Mouse (Mus musculus): ENCODE results near the gene Mastl.

Mastl gene

DNA sequence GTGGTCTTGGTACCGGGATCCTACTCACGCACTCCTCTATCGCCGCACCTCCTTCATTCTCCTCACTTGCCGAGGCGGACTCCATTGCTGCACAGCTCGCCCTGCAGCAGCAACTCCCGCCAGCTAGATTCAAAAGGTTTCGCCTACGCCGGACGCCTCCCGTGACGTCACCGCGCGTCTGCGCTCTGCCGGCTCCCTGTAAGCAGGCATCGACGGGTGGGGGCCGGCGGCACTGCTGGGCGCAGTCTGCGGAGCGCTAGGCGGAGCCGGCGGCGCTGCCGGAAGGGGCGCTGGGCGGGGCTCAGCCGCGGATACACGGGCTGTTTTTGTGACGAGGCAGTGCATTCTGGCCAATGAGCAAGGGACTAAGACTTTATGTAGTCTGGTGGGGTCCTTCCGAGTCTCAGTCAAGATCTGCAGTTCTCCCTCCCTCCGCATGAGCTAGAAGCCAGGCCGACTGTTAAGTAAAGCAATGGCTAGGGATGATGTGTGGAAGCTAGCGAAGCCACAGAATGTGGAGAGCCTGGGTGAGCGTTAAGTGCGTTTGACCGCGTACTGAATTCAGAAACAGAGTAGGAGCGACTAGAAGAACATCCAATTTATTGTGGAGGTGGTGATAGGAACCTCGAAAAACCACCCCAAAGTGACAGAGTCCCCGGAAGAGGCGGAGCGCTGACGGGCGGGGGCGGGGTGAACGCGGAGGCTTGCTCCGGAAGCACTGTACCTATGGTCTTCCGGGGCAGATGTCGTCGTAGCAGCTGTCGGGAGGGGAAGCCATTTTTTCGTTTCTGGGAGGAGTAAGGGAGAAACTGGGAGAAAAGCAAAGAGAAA lies at the start of gene Mastl, which contains the start of gene Yme1l1:
Gene Mastl (minus strand): TSS at position 248 of the 831 bp plus-strand sequence.
Gene Yme1l1 (plus strand): TSS at position 593 of the 831 bp plus-strand sequence.
- peak; percentile 97 for DNase-seq (ENCODE audit: low spot score)

DNA sequence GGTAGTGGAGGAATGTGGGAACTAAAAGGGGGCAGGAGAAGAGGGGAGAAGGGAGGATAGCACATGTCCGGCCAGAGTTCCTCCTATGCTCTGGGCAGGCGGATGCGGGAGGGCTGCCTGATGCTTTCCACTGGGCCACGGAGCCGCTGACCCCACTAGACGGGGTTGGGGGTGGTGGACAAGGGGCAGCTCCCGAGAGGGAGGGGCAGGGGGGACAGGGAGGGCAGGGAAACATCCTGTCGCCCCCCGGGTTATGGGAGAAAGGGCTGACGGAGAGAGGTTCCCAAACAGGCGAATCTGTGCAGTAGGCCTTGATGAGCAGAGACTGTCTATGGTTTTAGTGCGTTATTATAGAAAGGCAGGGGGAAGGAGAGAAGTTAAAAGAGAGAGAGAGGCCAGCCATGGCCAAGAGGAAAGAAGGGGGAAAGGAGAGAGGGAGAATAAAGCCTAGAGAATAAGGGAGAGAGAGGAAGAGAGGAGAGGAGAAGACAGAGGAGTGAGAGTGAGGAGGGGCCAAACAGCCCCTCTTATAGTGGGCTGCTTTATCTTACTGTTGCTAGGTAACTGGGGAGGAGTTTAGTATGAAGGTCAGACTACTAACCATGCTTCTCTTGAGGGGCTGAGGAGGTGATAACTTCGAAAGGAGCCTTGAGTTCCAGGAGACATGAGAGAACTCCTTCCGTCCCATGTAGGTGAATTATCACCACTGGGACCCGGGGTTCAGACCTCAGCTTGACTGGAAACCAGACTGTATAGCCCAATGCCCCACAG lies 47.3 kb upstream of the Mastl start:
- DNase-seq (ENCODE audit: low spot score), result no peak

DNA sequence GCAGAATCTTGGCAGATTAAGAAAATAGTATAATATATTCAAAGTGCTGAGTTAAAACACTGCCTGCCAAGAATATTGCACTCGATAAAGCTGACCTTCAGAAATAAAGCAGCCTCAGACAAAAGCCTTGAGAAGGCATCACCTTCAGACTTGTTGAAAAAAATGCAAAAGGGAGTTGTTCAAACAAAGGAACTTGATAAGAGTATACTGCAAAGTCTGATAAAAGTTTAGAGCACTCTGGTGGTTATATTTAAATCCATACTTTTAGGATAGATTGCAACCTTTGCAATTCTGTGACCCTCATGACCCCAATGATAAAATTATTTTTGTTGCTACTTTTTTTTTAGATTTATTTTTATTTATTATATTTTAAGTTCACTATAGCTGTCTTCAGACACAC lies 45.2 kb upstream of the Mastl start:
- DNase-seq (ENCODE audit: low spot score), result no peak

DNA sequence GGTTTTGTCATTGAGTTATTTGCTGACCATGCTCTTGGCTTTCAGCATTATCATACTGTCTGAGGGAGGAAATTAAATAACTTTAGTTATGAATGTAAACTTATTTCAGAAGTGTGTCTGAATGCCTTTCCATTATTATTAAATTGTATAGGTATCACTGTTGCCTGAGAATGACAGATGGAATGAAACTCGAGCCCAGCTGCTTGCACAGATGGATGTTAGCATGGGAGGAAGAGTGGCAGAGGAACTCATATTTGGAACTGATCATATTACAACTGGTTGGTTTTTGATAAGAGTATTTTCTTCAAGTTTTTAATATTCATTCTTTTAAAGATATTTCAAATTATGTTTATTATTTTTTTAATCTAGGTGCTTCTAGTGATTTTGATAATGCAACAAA lies 38.5 kb upstream of the Mastl start:
- no peak for DNase-seq (ENCODE audit: low spot score)

DNA sequence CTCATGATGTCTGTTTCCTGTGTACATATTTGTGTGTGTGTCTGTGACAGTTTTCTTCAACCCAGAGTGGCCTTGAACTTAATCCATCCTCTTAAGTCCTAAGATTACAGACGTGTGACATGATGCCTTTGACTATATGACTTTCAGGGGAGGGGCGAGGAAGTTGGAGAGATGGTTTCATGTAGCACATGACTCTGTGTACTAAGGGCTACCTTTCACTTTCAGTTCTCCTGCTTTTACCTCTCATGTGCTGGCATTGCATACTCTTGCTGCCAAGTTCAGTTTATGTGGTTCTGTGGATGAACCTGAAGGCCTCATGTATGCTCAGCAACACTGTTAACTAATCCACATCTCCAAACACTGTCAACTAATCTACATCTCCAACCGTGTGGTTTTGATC lies 16.5 kb upstream of the Mastl start:
- DNase-seq (ENCODE audit: low spot score), result no peak

DNA sequence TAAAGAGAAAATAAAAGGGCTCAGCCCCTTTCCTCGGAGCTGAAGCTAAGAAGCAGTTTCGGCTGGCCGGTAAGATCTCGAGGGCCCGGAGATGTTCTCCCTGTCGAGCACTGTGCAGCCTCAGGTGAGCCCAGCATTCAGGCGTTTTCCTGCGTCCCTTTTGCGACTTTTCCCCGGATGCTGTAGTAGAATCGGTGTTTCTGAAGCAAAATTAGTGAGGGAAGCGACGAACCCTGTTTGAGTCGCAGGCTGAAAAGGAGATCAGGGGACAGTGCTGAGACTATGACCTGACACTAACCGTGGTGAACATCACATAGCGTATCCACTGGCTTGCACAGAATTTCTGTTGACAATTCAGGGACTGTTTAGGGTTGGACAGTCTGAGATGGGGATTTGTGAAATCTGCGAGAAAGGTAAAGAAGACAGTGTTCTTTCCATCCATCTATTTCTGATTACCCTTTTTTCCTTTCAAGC lies 821 bp upstream of the Mastl start:
- no peak for DNase-seq (ENCODE audit: low spot score)

GRCm38 (mm10) chr2:23155199-23155621 lies 614 bp downstream of the Mastl start:
- no peak for DNase-seq (ENCODE audit: low spot score)

DNA sequence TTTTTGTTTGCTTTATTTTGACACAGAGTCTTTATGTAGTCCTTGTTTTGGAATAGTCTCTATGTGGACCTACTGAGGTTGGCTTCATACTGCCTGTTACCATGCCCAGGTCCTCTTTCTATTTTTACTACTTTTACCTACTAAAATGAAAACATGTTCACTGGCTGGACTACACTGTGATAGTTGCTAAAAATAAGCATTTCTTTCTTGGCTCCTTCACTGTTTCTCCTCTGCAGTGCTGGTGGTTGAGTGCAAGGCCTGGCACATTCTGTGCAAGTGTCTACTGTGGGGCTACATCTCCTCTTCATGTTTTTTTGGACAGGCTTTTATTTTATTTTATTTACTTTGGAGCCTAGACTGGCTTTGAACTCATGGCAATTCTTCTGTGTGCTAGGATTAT lies 36.3 kb downstream of the Mastl start:
- DNase-seq (ENCODE audit: low spot score), result no peak

DNA sequence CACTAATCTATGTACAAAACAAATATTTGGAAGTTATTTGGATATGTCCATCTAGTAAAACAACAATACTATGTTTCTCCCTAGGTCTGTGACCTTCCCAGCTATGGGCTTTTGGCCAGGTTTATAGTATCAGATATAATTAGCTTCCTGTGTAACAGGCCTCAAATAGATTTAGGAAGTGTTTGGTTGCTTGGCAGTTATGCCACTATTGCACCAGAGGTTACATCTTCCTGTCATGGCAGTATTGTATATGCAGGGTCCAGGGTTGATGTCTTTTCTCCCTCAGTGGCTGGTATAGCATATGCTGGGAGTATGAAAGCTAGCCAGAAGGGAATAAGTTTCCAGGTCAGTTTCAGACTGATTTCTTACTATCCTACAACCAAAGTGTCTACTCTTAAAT lies 53.6 kb downstream of the Mastl start:
- DNase-seq (ENCODE audit: low spot score), result no peak

- no peak for DNase-seq (ENCODE audit: low spot score)
Measured at GRCm38 (mm10) chr2:23097028-23097427, 58.8 kb downstream of the Mastl start.

DNA sequence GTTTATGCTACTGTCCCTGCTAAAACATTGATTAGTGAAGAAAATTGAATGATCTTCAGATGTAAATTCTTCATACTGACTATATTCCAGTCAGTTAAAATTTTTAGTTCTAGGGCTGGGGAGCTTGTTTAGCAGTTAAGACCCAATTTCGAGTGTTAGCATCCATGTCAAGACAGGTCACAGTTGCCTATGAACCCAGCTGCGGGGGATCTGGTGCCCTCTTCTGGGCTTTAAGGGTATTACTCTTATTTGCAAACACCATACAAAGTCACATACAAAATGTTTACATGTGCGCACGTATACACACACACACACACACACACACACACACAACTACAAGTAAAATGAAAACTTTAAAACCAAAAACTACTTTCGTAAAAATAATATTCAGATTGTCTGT lies 63.6 kb downstream of the Mastl start:
- DNase-seq (ENCODE audit: low spot score), result no peak

- no peak for DNase-seq (ENCODE audit: low spot score)
Measured at GRCm38 (mm10) chr2:23084540-23084939, 71.3 kb downstream of the Mastl start.

GRCm38 (mm10) chr2:23078588-23078987 lies 77.2 kb downstream of the Mastl start:
- no peak for DNase-seq (ENCODE audit: low spot score)

- DNase-seq (ENCODE audit: low spot score), result no peak
Measured at GRCm38 (mm10) chr2:23077693-23078092, 78.1 kb downstream of the Mastl start.

GRCm38 (mm10) chr2:23076783-23077182 lies 79.0 kb downstream of the Mastl start:
- no peak for DNase-seq (ENCODE audit: low spot score)

GRCm38 (mm10) chr2:23075846-23076245 lies 80.0 kb downstream of the Mastl start:
- DNase-seq (ENCODE audit: low spot score), result no peak

GRCm38 (mm10) chr2:23071406-23071805 lies 84.4 kb downstream of the Mastl start:
- DNase-seq (ENCODE audit: low spot score), result no peak

- DNase-seq (ENCODE audit: low spot score), result no peak
Measured at GRCm38 (mm10) chr2:23070491-23070890, 85.3 kb downstream of the Mastl start.

GRCm38 (mm10) chr2:23068894-23069744 lies 86.7 kb downstream of the Mastl start:
- peak; percentile 90 for DNase-seq (ENCODE audit: low spot score)

DNA sequence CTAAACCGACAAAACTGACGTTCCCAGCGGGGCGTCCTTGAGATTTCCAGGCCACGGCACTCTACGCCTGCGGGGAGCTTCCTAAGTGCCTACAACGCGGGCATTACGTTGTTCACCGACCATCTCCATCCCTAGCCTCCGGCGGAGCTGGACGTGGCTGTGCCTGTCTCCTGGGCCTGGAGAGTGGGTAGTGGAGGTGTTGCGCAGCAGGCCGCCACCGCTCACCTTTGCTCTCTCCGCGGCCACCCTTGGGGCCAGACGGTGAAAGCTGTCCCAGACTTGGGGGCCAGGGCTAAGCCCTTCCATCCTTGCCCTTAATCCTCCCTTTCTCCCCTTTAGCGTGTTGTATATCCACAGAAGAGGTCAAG lies 87.5 kb downstream of the Mastl start:
- no peak for DNase-seq (ENCODE audit: low spot score)

DNA sequence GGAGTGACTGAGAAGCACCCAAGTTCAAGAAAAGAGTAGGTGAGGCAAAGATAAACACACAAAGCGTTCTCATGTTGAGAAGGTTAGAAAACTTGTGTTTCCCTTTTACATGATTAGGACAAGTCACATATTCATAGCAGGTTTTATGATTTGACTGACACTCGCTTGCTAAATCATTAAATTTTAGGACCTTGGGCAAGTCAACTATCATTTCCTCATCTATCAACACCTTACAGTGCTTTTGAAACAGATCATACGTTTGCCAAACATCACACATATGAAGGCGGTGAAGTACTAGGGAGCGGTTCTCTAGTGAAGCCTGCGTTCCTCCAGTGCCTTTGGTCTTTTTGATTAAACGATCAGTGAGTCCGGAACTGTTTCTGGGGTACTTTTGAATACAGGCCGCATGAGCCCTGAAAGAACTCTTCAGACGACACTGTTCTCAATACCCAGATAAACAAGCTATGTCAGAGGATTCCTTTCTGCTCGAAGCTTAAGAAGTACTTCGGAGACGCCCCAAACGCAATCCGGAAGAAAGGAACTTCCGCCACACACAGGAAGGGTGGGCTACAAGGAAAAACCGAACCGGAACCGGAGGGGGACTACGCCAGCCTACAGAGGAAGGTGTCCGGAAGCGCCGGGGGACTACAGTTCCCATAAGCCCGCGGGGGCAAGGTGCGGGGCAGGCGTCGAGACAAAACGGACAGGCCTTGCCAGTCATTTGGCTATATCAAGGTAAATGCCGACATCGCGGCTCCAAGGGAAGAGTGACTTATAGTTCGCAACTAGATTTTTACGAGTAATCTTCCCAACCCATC lies 88.1 kb downstream of the Mastl start, which contains the start of gene Acbd5:
Gene Acbd5 (plus strand): TSS at position 616 of the 818 bp plus-strand sequence.
- peak; percentile 94 for DNase-seq (ENCODE audit: low spot score)

Data from ovary, adult 18-20 months (tissue).